Mouse (Mus musculus) liver, embryonic 11.5 days (tissue): ENCODE data around the gene Chil4. TPM values are rescaled to one million over a fixed set of nuclear protein-coding genes. Genes with fewer than 3 reads are reported as not detected.
"Not testable (repeated sequence)": the region's sequence is repeated elsewhere in the genome, so short reads cannot be mapped to it uniquely, and the experiment has no call there.

Experiments
- ATAC-seq: fragments of 200-750 bp; cut with Nextera tagmentation; replicated peaks from 2 replicates; pipeline ENCODE4 v1.8.0; 2017; ENCODE audit warnings: moderate number of reproducible peaks, mild to moderate bottlenecking, moderate TSS enrichment, moderate library complexity; ENCODE audit not compliant: low FRiP score
- DNase-seq: peaks from one replicate; pipeline ENCODE4 v3.0.0-alpha.2; 2017; ENCODE audit warnings: low spot score
- H3K27ac ChIP-seq: fragments of 300-500 bp; sonication (generic); 2 replicates; pipeline ENCODE4 v1.5.1; 2014; ENCODE audit warnings: mild to moderate bottlenecking, low read depth, low read length, control low read depth
- H3K27me3 ChIP-seq: fragments of 300-500 bp; sonication (generic); replicated peaks from 2 replicates; pipeline ENCODE4 v1.6.1; 2014; ENCODE audit warnings: low read length, mixed read lengths; ENCODE audit not compliant: control insufficient read depth, insufficient read depth
- H3K36me3 ChIP-seq: fragments of 300-500 bp; sonication (generic); 2 replicates; pipeline ENCODE4 v1.6.1; 2014; ENCODE audit warnings: mild to moderate bottlenecking, low read length, moderate library complexity, mixed read lengths; ENCODE audit not compliant: control insufficient read depth, insufficient read depth
- H3K4me1 ChIP-seq: fragments of 300-500 bp; sonication (generic); replicated peaks from 2 replicates; pipeline ENCODE4 v1.6.1; 2014; ENCODE audit warnings: low read length, mixed read lengths; ENCODE audit not compliant: control insufficient read depth, insufficient read depth
- H3K4me2 ChIP-seq: fragments of 300-500 bp; sonication (generic); 2 replicates; pipeline ENCODE4 v1.6.1; 2014; ENCODE audit warnings: mild to moderate bottlenecking, control low read depth, moderate library complexity
- H3K4me3 ChIP-seq: fragments of 300-500 bp; sonication (generic); 2 replicates; pipeline ENCODE4 v1.5.1; 2014; ENCODE audit warnings: low read depth, low read length, control low read depth
- H3K9ac ChIP-seq: fragments of 300-500 bp; sonication (generic); 2 replicates; pipeline ENCODE4 v1.6.1; 2014; ENCODE audit warnings: low read depth, low read length, control low read depth
- H3K9me3 ChIP-seq: fragments of 300-500 bp; sonication (generic); 2 replicates; pipeline ENCODE4 v1.6.1; 2016; ENCODE audit warnings: low read length, inconsistent platforms, mixed read lengths; ENCODE audit not compliant: control insufficient read depth
- WGBS: fragments of 180-500 bp; shearing (Covaris S2); extraction: QIAGEN DNeasy Blood & Tissue Kit; methylation state at CpG from one replicate; pipeline ENCODE4 v1.1.7; 2014; 5-methylcytosine and 5-hydroxymethylcytosine counted together
- polyA plus RNA-seq: library from polyadenylated mRNA; unstranded; fragments of >200 nt; fragmentation: Nextera tagmentation; extraction: Ambion mirVana; gene quantifications from 2 replicates; pipeline ENCODE4 v1.2.1, GENCODE M21; 2014

The Chil4 gene
- polyA plus RNA-seq, result not detected in 2 replicates

DNA sequence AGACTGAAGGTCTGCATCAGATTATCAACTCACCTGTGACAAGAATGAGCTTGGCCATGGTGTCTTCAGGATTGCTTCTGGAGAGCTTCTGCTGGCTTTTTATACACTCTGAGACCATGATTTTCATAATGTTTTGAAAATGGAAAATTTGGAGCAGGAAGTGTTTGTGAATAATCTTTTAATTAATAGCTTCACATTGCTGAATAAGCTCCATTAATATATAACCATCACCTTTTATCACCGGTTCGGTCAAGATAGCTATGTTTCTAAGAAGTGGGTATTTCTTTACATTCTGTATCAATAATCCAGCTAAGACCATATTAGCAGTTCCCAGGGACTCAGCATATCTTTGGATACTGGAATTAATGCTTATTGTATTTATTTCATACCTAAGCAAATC lies at the start of gene Chil4:
TSS of gene Chil4 (minus strand) at position 101 of the 400 bp plus-strand sequence.
- ATAC-seq, result no peak

GRCm38 (mm10) chr3:106265854-106266253 lies 46.5 kb upstream of the Chil4 start:
- DNase-seq, result no peak
- 0 out of 2 replicates have a peak, but pooled peaks have one; percentile 20 for ATAC-seq

More for the DNA sequence above, at the start of gene Chil4:
- 86% methylated on average over 2 of the region's 2 CpGs for WGBS
- no peak for DNase-seq
- Histone ChIP-seq H3K4me2 (no peak within 1 kb of the TSS), H3K4me3 (no peak within 1 kb of the TSS), H3K9ac (no peak within 1 kb of the TSS), H3K27ac (no peak within 1 kb of the TSS), H3K4me1 (no peaks in the 10 kb centered on the region), H3K36me3 (no peaks in the 10 kb centered on the region), H3K9me3 (no peaks in the 10 kb centered on the region), H3K27me3 (no peaks in the 10 kb centered on the region)

DNA sequence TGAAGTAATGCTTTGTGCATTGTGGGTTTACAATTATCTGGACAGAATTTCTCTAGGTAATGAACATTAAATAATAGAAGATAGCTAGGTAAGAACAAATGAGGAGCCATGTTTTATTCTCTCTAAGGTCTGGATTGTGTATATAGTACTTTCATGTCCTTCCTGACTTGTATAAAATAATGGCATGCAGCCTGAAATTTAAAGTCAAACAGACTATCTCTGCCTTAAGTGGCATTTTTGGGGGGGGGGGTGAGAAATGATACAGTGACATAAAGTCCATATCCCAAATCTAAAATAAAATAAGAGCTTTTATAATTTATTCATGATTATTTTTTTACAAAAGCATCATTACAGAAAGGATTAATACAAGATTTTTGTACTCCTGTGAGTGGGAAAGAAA lies 45.5 kb upstream of the Chil4 start:
- no peak overlapping the region for H3K4me2 ChIP-seq
- no peaks in the 10 kb centered on the region for H3K36me3 ChIP-seq
- H3K9me3 ChIP-seq, result peaks cover 5% of the 10 kb centered on the region; the same call in 1 of the 2 replicates
- no peaks in the 10 kb centered on the region for H3K4me1 ChIP-seq
- no peak overlapping the region for H3K9ac ChIP-seq
- no peaks in the 10 kb centered on the region for H3K27me3 ChIP-seq
- no peak overlapping the region for H3K4me3 ChIP-seq
- H3K27ac ChIP-seq, result no peak overlapping the region
- no peak for ATAC-seq
- DNase-seq, result no peak

More at GRCm38 (mm10) chr3:106265854-106266253, 46.5 kb upstream of the Chil4 start:
- WGBS, result 70% methylated on average over 2 of the region's 2 CpGs
- Histone ChIP-seq H3K9ac (no peak overlapping the region), H3K9me3 (peaks cover 5% of the 10 kb centered on the region; the same call in 1 of the 2 replicates), H3K36me3 (no peaks in the 10 kb centered on the region), H3K4me1 (no peaks in the 10 kb centered on the region), H3K4me2 (no peak overlapping the region), H3K27me3 (no peaks in the 10 kb centered on the region), H3K4me3 (no peak overlapping the region), H3K27ac (no peak overlapping the region)

- not testable (repeated sequence) for H3K36me3 ChIP-seq, H3K27ac ChIP-seq, DNase-seq, H3K27me3 ChIP-seq, H3K4me2 ChIP-seq, H3K9ac ChIP-seq, ATAC-seq, H3K4me1 ChIP-seq, H3K4me3 ChIP-seq
- WGBS, result 84% methylated on average over 11 of the region's 11 CpGs
- H3K9me3 ChIP-seq, result peaks cover 21% of the 10 kb centered on the region
Observed at GRCm38 (mm10) chr3:106257076-106257475, 37.8 kb upstream of the Chil4 start.

DNA sequence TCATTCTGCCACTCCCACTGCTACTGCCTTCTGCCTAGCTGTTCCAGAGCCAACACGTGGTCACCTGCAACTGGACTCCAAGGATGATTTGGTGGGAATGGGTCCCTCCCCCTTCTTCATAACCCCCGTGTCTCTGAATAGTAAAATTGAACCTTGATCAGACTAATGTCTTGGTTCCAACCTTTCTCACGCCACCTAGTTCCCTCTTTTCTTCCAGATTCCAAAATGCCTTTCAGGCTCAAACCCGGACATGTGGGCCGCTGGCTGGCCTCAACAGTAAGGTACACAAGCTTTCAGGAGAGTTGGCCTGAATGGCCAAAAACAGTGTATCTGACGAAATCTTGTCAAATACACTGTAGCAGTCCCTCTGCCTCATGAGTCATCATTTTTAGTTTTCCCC lies 33.4 kb upstream of the Chil4 start:
- peaks cover 16% of the 10 kb centered on the region for H3K9me3 ChIP-seq
- ATAC-seq, result no peak

DNA sequence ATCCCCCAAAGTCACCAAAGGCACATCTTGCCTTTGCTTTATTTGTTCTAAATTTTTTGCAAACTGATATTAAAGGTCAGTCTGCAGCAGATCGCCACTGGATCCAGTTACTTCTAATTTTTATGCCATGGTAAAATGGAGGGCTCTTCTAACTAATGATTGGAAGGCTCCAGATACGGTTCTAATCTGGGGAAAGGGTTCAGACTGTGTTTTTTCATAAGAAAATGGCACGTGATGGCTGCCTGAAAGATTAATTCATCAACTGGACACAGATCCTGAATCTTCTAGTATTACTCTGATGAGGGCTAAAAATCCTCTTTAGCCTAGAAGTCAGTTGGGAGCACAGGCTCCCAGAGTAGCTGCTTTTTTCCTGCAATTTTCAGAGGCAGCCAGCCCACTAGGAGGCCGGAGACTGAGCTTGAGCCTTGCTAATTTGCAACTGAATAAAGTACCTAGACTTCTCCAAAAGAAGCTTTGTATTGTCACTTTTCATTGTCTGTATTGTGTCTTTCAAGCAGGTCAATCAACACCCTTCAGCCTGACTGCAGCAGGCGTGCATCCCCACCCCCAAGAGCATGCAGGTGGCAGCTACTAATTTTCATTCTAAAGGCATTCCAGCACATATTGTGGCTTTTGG lies 31.6 kb upstream of the Chil4 start:
- H3K9me3 ChIP-seq, result peaks cover 14% of the 10 kb centered on the region; the same call in 1 of the 2 replicates
- H3K27ac ChIP-seq, H3K4me2 ChIP-seq, H3K27me3 ChIP-seq, DNase-seq, H3K9ac ChIP-seq, ATAC-seq, H3K4me3 ChIP-seq, H3K4me1 ChIP-seq, H3K36me3 ChIP-seq: not testable (repeated sequence)
- WGBS, result 73% methylated on average over 5 of the region's 5 CpGs

More for the DNA sequence above, 33.4 kb upstream of the Chil4 start:
- no peak overlapping the region for H3K9ac ChIP-seq
- DNase-seq, result no peak
- no peaks in the 10 kb centered on the region for H3K36me3 ChIP-seq
- H3K27me3 ChIP-seq, result no peaks in the 10 kb centered on the region
- WGBS, result 70% methylated on average over 6 of the region's 6 CpGs
- no peak overlapping the region for H3K4me3 ChIP-seq
- H3K4me1 ChIP-seq, result no peaks in the 10 kb centered on the region
- no peak overlapping the region for H3K27ac ChIP-seq
- H3K4me2 ChIP-seq, result no peak overlapping the region

- H3K9me3 ChIP-seq, H3K27me3 ChIP-seq, H3K27ac ChIP-seq, H3K4me1 ChIP-seq, H3K9ac ChIP-seq, ATAC-seq, H3K4me3 ChIP-seq, DNase-seq, H3K4me2 ChIP-seq, H3K36me3 ChIP-seq: not testable (repeated sequence)
- 78% methylated on average over 9 of the region's 9 CpGs for WGBS
Observed at GRCm38 (mm10) chr3:106247369-106247768, 28.1 kb upstream of the Chil4 start.

GRCm38 (mm10) chr3:106240210-106240609 lies 20.9 kb upstream of the Chil4 start:
- H3K27ac ChIP-seq, DNase-seq, ATAC-seq, H3K27me3 ChIP-seq, H3K4me2 ChIP-seq, H3K4me3 ChIP-seq, H3K36me3 ChIP-seq, H3K9me3 ChIP-seq, H3K4me1 ChIP-seq, H3K9ac ChIP-seq: not testable (repeated sequence)
- WGBS, result 77% methylated on average over 1 of the region's 1 CpGs

GRCm38 (mm10) chr3:106239196-106239791 lies 20.0 kb upstream of the Chil4 start:
- Histone ChIP-seq H3K4me3 (no peak overlapping the region), H3K27me3 (no peaks in the 10 kb centered on the region), H3K9ac (no peak overlapping the region), H3K27ac (no peak overlapping the region), H3K4me2 (no peak overlapping the region), H3K9me3 (peaks cover 10% of the 10 kb centered on the region; the same call in 1 of the 2 replicates), H3K36me3 (no peaks in the 10 kb centered on the region), H3K4me1 (no peaks in the 10 kb centered on the region)
- WGBS, result 86% methylated on average over 5 of the region's 5 CpGs
- ATAC-seq (no peak; the same call in 1 of the 2 replicates), DNase-seq (no peak)
